Mouse (Mus musculus): ENCODE data around the gene Hsd17b14.

The Hsd17b14 gene

GRCm38 (mm10) chr7:45551512-45551883 is 3.2 kb upstream of the Hsd17b14 start:
- no peak for TF ChIP-seq GATA4 (IDR thresholded peaks at IDR 0.05; ENCODE audit: insufficient replicate concordance, low read length)

GRCm38 (mm10) chr7:45553519-45553918 is 1.2 kb upstream of the Hsd17b14 start:
- no peak for TF ChIP-seq GATA4 (IDR thresholded peaks at IDR 0.05; ENCODE audit: insufficient replicate concordance, low read length)

- TF ChIP-seq GATA4 (IDR thresholded peaks at IDR 0.05; ENCODE audit: insufficient replicate concordance, low read length), result no peak
These were observed 703 bp upstream of the Hsd17b14 start for GRCm38 (mm10) chr7:45553990-45554389.

GRCm38 (mm10) chr7:45555787-45556186 is 1.1 kb downstream of the Hsd17b14 start:
- no peak for TF ChIP-seq GATA4 (IDR thresholded peaks at IDR 0.05; ENCODE audit: insufficient replicate concordance, low read length)

- TF ChIP-seq GATA4 (IDR thresholded peaks at IDR 0.05; ENCODE audit: insufficient replicate concordance, low read length), result no peak
These were observed 4.2 kb downstream of the Hsd17b14 start for GRCm38 (mm10) chr7:45558907-45559306.

GRCm38 (mm10) chr7:45560241-45560640 is 5.5 kb downstream of the Hsd17b14 start:
- TF ChIP-seq GATA4 (IDR thresholded peaks at IDR 0.05; ENCODE audit: insufficient replicate concordance, low read length), result no peak

- TF ChIP-seq GATA4 (IDR thresholded peaks at IDR 0.05; ENCODE audit: insufficient replicate concordance, low read length), result no peak
These were observed 6.3 kb downstream of the Hsd17b14 start for GRCm38 (mm10) chr7:45560843-45561623.

GRCm38 (mm10) chr7:45561624-45562520 is 7.2 kb downstream of the Hsd17b14 start:
- TF ChIP-seq GATA4 (IDR thresholded peaks at IDR 0.05; ENCODE audit: insufficient replicate concordance, low read length), result no peak

GRCm38 (mm10) chr7:45564811-45565210 is 10.1 kb downstream of the Hsd17b14 start:
- TF ChIP-seq GATA4 (IDR thresholded peaks at IDR 0.05; ENCODE audit: insufficient replicate concordance, low read length), result no peak

- TF ChIP-seq GATA4 (IDR thresholded peaks at IDR 0.05; ENCODE audit: insufficient replicate concordance, low read length), result no peak
These were observed 10.8 kb downstream of the Hsd17b14 start for GRCm38 (mm10) chr7:45565446-45565845.

GRCm38 (mm10) chr7:45567112-45567779 is 12.6 kb downstream of the Hsd17b14 start:
- no peak for TF ChIP-seq GATA4 (IDR thresholded peaks at IDR 0.05; ENCODE audit: insufficient replicate concordance, low read length)

GRCm38 (mm10) chr7:45567780-45568516 is 13.3 kb downstream of the Hsd17b14 start:
- no peak for TF ChIP-seq GATA4 (IDR thresholded peaks at IDR 0.05; ENCODE audit: insufficient replicate concordance, low read length)

- TF ChIP-seq GATA4 (IDR thresholded peaks at IDR 0.05; ENCODE audit: insufficient replicate concordance, low read length), result no peak
These were observed 14.1 kb downstream of the Hsd17b14 start for GRCm38 (mm10) chr7:45568601-45569473.

All from liver, adult (tissue).